Mouse (Mus musculus): ENCODE results near the gene Rab12. TPM values are rescaled to one million over a fixed set of nuclear protein-coding genes. Genes with fewer than 3 reads are reported as not detected.

Rab12 gene
- total RNA-seq, 2 experiments from 2014 or later = 87.5 to 97.8 TPM

DNA sequence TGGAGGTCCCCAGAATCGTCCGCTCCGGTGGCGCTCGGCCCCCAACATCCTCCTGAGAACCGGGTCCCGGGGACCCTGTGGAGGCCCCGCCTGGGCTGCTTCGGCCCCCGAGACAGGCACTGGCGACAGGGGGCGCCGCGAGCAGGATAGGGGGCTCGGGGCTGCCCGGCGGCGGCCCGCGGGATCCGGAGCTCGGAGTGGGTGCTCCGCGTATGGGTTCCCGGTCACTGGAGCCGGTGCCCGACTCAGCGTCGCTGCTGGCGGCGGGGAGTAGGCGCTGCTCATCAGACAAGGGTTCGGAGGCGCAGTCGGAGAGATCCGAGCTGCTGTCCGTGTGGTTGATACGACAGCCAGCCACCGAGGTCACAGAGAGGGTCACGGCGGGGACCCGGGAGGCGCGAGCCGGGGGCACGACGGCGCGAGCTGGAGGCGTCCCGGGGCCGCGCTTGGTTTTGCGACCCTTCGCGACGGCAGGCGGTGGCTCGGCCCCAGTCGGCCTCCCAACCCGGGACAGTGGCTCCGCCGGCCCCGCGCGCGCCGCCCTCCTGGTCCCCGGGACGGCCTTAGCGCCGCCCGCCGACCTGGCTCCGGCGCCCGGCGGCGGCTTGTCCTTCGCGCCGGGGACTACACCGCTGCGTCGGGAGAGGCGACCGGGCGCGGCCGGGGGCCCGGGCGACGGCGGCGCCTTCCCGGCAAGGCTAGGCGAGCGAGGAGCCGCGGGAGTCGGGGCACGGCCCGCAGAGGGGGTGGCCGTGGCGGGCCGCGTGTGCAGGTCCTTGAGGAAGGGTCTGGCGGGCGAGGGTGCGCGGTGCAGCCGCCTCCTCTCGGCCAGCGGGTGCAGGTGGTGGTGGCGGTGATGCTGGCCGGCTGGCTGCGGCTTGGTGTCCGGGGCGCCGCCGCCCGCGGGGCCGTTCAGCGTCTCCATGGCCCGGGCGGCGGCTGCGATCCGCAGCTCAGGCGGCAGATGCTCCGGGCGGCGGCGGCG, 70.8 kb downstream of the Rab12 start:
- DNase-seq = peak; percentile 70 to 82

DNA sequence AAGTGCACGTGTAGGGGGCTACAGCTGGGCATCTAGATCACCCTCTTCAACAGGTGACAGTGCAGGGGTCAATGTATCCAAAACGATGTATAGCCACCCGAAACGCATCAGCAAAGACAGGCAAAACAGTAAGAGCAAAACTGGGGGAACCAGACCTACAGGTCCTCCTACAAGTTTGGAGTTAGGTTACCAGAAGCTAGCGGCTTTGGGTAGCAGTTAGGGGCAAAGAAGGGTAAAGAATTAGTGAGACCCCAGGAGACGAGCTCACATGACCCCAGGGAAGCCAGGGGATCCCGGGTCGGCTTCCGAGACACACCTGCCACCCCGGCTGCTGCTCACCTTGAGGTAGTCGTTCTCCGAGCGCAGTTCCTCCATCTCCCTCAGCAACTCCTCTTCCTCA, 71.6 kb downstream of the Rab12 start:
- no peak for DNase-seq

DNA sequence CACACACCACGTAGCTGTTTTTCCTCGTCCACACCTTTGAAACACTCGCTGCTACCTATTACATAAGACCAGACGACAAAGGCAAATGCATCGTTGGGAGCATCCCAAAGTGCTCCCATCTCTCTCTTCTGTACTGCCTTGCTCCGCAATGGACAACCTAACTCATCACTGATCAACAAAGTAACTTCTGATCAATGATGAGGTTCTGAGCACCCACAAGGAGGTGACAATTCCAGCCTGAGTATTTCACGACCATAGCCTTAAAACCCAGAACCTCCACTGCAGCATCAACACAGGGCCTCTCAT, 72.6 kb downstream of the Rab12 start:
- no peak for DNase-seq

DNA sequence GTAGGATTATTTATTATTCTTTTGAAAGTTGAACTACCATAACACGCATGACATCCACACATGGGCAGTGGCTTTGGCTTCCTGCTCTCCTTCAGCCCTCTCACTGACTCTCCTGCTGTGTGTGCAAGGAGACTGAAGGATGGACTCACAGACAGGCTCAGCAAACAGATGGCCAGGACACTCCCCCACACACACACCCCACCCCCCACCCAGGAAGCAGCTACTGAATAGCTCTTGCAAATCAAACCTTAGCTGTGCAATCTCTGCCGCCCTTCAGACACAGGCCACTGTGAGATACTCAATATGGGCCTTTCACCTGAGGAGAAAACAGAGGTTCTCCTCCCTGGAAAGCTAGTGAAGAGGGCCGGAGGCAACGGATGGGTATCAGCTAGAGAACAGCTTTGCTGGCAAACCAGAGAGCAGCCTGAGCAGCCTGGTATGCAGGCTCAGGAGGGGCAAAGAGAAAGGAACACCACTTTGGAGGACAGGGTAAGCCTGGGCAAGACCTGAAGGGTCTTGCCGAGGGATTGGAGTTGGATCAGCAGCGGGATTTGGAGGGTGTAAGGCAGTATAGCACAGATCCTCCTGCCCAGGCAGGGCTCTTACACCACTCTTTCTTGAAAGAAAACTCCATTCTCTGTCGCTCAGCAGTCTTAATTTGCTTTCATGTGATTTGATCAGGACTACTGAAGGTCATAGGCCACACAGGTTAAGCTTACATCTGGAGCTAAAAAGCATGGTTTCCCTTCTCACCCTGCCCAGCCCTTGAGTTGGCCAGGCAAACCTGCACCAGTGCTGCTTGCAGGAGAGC, 73.1 kb downstream of the Rab12 start:
- no peak for DNase-seq

Other genes starting within 250 kb of the Rab12 start
- gene Mtcl1, start 70.0 kb downstream of the Rab12 start, total RNA-seq (2021) = 10 to 100 TPM in 1 of 2 experiments, 1 to 10 TPM in 1; 5.6 to 12.9 TPM
- gene Themis3, start 74.9 kb upstream of the Rab12 start, total RNA-seq (2021) = not detected